Mouse (Mus musculus) ES-Bruce4 (cell line): ENCODE data around the gene Sipa1l1.

Experiments used
- CTCF ChIP-seq: IDR thresholded peaks from one replicate; pipeline ENCODE4 v1.8.1; 2011; ENCODE audit warnings: low read depth, low read length
- EP300 ChIP-seq: IDR thresholded peaks from 2 replicates; pipeline ENCODE4 v1.6.1; 2011; ENCODE audit warnings: low read depth, low read length; ENCODE audit not compliant: insufficient read depth

DNA sequence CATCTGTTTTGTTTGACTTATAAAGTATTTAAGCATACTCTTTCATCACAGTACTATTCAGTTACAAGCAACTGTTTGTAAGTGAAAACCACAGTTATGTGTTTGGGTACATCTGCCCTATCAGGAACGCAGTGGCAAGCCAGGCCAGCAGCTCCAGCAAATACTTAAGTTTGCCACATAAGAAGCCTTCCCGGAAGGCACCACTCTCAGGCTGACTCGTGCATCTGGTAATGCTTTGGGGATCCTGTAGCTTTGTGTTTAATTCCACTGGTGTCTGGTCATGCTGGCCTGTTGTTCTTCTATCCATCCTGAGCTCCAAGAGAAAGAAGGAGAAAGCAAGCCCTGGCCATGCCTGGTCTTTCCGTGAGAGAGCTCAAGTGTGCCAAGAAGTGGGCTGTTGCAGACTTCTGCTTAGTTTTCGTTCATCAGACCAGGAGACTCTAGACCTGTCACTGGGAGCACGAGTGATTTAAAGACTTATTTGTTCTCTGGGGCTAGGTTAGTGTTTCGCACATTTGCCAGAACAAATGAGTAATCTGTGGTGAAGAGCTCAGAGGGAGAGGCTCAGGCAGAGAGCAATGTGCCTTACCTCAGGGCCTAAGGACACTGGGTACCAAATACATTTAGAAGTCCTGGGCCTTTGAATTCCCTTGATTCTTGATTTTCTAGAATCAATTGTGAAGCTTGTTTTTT is 153.8 kb downstream of the Sipa1l1 start:
- no peak for TF ChIP-seq CTCF
- TF ChIP-seq EP300, result no peak
